Mouse (Mus musculus): Measurements from ENCODE around the gene Plcb1.

Gene Plcb1

GRCm38 (mm10) chr2:134915035-134915434 lies 129.2 kb downstream of the Plcb1 start:
- no peak for DNase-seq

DNA sequence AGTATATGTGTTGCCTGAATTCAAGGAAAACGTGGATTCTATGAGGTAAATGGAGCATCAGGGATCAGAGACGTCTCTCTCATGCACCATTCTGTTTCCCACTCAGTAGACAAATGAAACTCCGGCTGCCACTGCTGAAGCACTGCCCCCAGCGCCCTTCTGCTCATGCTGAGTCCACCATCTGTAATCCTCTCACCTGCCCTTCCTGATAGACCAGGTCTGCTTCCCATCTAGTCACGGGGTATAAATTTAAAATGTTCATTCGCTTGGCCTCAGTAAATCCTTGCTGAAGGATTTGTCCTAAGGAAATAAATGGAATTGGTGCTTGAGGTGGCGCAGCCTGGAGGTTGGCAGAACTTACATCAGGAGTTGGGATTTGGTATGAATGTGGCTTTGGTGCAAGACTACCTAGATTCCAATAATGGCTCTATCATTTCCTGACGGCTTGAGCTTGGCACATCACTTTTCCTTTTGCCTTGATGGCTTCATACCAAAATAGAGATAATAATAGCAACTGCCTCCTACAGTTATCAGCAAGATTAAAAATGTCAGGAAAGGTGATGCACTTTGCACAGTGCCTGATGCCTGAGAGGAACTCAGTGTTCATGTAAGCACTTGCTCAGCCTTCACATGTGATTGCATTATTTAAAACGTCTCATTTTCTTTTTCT lies 134.9 kb downstream of the Plcb1 start:
- peak; percentile 95 for DNase-seq

GRCm38 (mm10) chr2:134922636-134923375 lies 136.9 kb downstream of the Plcb1 start:
- peak; percentile 50 for DNase-seq

DNA sequence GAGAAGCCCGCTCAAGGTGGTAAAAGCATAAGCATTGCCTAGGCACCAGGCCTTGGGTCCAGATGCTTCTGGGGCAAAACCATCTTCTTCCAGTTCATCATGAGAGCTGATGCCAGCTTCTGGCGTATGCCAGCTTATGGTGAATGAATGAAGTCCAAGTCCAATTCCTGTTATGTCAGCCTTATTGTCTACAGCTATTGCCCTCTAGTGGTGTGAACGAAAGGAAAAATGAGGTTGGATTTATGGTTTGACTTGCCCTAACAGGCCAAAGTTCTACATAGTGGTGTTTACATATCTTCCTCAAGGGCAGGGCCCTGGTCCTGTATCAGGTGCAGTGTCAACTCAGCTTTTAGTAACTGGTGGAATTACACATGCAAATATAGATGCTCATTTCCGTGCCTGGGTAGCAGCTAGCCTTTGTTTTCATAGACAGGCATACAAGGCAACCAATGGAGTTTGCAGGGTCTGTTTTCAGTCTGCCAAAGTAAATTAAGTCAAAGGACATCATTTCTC lies 138.3 kb downstream of the Plcb1 start:
- DNase-seq: no peak

GRCm38 (mm10) chr2:134926266-134926665 lies 140.4 kb downstream of the Plcb1 start:
- no peak for DNase-seq

- no peak for DNase-seq
Observed at GRCm38 (mm10) chr2:134927072-134927471, 141.2 kb downstream of the Plcb1 start.

DNA sequence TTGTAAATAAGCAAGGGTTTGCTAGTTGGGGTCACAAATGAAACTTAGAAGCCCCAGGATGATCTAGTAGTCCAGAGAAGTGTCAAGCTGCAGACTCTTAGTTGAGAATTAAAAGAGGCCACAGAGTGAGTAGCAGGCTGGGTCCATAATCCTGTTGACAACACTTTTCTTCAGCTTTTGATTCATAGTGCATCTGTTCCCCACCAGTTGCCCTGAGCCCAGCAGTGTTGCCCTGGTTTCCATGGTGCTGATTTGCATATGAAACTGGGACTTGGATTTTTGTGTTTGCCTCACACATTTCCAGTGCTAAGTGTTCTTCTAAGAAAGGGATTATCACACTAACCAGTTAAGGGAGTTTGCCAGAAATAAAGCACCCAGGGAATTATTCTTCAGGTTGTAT lies 143.6 kb downstream of the Plcb1 start:
- no peak for DNase-seq

GRCm38 (mm10) chr2:134930961-134931360 lies 145.1 kb downstream of the Plcb1 start:
- DNase-seq: no peak

DNA sequence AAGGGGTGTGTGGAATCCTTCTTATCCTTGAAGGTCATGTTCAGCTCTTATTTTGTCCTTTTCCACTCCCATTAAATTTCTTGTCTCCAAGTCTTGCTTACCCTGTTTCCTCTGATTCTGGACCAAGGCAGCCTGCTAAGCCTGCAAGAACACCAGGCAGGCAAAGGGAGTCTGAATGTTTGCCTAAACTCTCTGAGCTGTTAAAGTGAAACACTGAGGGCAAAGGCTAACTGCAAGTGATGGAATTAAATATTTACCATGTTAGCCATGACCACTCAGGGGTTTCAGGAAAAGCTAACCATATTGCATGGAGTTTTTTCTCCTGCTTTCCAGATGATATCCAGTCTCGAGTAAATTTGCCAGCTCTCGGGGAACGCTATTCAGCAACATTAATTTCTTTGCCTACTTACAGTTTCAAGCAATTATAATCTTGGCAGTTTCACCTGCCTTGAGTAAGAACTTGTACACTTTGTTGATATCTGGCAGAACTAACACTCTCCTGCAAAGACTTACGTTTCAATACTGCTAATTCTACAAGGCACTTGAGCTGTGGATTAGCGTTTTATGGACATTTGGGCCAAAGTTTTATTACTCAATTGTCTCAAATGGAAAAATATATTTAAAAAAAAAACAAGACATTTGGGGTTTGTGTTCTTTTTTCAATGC lies 146.0 kb downstream of the Plcb1 start:
- no peak for DNase-seq

GRCm38 (mm10) chr2:134935469-134935868 lies 149.6 kb downstream of the Plcb1 start:
- no peak for DNase-seq

DNA sequence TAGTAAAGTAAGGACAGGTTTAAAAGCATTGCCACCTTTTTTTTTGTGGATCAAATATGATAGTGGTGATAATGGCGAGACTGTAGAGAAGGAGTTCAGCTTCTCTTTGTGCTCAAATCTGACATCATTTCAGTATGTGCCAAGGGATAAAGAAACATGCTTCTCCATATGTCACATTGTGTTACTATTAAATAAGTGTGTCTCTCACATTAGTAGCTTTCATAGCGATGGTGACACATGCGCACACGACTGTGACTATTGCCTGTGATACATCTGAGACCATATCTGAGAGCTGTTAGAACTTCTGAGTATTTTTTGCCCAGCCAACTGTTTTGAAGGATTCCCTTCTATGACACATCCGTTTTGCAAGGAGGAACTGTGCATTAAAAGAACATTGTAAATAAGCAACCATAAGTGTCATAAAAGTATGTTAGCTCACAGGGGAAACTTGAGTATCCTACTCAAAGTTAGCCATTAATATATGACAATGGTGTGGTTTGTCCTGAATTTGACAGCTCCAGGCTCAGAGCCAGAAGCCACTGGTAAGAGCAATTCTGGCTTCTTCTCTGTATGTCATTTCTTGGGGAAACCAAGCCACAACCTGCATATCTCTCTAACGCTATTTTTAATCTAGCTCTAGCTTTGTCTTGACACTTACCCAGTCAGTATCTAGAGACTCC lies 150.2 kb downstream of the Plcb1 start:
- no peak for DNase-seq

GRCm38 (mm10) chr2:134937666-134938065 lies 151.8 kb downstream of the Plcb1 start:
- DNase-seq: no peak

- DNase-seq: no peak
Observed at GRCm38 (mm10) chr2:134942039-134942438, 156.2 kb downstream of the Plcb1 start.

GRCm38 (mm10) chr2:134942919-134943318 lies 157.1 kb downstream of the Plcb1 start:
- DNase-seq: no peak

DNA sequence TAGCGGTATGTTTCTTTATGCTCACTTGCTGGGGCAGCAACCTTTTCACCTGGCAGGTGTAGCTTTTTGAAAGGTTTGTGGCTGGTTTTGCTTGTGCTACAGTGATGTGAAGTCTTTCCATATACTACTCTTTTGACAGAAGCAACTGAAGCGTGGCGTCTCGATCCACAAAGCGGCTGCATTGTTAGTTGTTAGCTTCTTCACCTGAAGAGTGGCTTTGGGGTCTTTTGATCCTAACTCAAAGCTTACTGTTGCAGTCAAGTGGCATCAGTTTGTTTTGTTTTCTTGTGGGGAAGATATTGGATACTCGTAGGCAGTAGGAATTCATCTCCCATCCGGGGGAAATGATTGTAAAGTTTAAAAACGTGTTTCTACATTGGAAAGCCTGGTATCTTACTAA lies 160.5 kb downstream of the Plcb1 start:
- no peak for DNase-seq

- no peak for DNase-seq
Observed at GRCm38 (mm10) chr2:134946911-134947310, 161.0 kb downstream of the Plcb1 start.

- no peak for DNase-seq
Observed at GRCm38 (mm10) chr2:134952088-134952487, 166.2 kb downstream of the Plcb1 start.

DNA sequence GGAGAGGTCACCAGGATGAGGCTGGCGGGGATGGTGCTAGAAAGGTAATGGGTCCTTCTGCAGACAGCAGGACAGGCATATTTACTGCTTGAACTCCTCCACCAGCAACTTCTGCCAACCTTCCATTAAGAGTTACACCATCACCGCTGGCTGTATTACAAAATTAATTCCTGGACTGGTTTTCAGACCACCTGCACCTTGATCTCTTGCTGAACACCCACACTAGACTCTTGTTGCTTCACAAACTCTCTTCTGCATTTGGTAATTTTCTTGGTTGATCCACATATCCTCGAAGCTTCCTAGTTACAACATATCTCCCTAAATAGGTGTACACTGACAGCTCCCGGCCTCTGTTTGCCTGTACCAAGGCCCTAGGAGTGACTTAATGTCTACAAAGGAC lies 170.6 kb downstream of the Plcb1 start:
- no peak for DNase-seq

- DNase-seq: no peak
Observed at GRCm38 (mm10) chr2:134966131-134966530, 180.3 kb downstream of the Plcb1 start.

DNA sequence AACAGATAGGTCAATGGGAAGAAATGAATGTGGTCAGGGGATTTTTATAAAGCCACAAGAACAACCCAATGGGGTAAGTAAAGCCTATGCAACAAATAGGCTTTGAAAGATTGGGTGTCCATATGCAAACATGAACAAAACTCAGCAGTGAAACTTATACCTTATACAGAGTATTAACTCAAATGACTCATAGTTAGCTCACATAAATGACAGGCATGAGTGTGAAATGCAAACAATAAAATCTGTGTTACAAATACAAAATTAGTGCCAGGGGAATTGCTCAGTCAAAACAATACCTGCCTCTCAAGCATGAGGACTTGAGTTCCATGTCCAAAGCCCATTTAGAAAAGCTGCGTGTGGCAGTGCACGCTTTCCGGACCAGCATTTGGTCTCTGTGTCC lies 182.5 kb downstream of the Plcb1 start:
- no peak for DNase-seq

- DNase-seq: no peak
Observed at GRCm38 (mm10) chr2:134972376-134972775, 186.5 kb downstream of the Plcb1 start.

DNA sequence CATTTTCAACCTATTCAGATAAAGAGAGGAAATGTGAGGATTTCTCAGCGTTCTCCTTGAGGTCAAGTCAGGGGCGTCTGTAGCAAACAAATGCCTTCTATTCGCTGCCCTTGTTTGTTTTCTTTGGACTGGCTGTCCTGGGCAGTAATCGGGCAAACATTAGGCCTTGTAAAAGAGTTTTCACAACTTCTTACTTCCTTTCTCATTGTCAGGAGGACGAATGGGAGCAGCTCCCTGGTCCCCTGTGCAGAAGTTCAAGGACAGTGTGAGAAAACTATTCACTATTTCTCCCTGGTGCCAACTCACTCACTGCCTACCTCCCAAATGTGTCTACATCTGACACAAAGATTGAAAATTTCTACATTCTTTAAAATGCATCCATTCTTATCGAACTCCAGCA lies 188.8 kb downstream of the Plcb1 start:
- DNase-seq: no peak

DNA sequence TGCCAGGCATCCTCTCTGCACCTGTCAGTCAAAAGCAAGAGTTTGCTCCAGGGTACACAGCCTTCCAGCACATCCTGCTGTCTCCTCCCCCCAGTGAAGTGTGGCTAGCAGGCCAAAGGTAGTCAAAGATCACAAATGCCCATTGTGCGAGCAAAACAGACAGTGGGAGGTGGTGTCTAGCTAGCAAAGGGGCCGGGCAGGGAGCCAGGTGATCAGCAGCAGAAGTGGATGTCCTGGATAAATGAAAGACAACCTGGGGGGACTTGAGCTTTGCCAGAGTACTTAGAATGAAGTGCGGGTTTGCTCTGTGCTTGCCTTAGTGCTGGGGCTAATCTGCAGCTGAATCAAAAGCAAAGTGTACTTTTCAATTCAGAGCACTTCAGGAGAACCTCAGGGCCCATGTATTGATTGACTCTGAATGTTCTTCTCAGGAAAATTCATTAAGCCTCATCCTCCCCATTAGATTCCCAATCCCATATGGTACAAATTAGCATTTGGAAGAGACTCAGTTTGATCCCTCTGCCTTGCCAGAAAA lies 191.0 kb downstream of the Plcb1 start:
- DNase-seq: peak; percentile 63

All from cerebellum, adult 9-11 months (tissue).